Mouse (Mus musculus): ENCODE results near the gene Dedd.

GRCm38 (mm10) chr1:171295063-171295402 lies 33.9 kb upstream of the Dedd start:
- TF ChIP-seq POLR2A (IDR thresholded peaks at IDR 0.05; ENCODE audit: control insufficient read depth, extremely low read depth, insufficient read depth, low read length, poor library complexity) (no peak), CTCF (IDR thresholded peaks at IDR 0.05; ENCODE audit: borderline replicate concordance, control insufficient read depth, extremely low read depth, insufficient read depth, low read length, poor library complexity) (no peak)
